Mouse (Mus musculus): ENCODE measurements around the gene Fgf11. TPM values are rescaled to one million over a fixed set of nuclear protein-coding genes. Genes with fewer than 3 reads are reported as not detected.

Fgf11 gene
- total and polyA plus RNA-seq, 2 experiments from 2014 or later: 1.0 to 5.7 TPM

DNA sequence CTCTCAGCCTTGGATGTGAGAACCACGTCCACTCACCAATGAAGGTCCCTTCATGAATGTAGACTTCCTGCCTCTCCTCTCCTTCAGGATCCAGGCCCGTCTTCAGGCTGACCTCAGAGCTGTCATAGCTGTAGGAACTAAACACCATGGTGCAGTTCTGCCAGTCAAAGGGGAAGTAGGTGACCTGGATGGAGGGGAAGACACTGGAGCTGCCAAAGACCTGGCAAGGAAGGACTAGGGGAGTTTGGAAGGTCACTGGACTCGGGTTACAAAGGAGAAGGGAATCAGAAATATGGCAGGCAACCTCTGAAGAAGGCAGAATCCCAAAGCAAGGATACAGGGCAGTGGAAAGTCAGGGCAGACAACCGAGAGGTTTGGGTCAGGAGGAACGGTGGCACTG, 8.2 kb downstream of the Fgf11 start:
- WGBS: 65% methylated on average over 5 of the region's 5 CpGs
- Histone ChIP-seq H3K9ac (replicated peaks; ENCODE audit: low read depth, low read length) (no peak overlapping the region), H3K27ac (ENCODE audit: low read depth) (no peak overlapping the region), H3K4me2 (ENCODE audit: low read depth, low read length) (no peak overlapping the region), H3K4me1 (ENCODE audit: control insufficient read depth, insufficient read depth) (no peaks in the 10 kb centered on the region; the same call in 1 of the 2 replicates), H3K4me3 (ENCODE audit: low read depth, low read length) (no peak overlapping the region), H3K27me3 (ENCODE audit: control insufficient read depth, insufficient read depth, low read length) (0 out of 2 replicates have a peak, but pooled peaks cover 5% of the 10 kb centered on the region), H3K9me3 (replicated peaks; ENCODE audit: control insufficient read depth, low read length) (no peaks in the 10 kb centered on the region), H3K36me3 (replicated peaks; ENCODE audit: control insufficient read depth, insufficient read depth, low read length) (no peaks in the 10 kb centered on the region)
- ATAC-seq (ENCODE audit: insufficient read depth, low read depth): no peak
- TF ChIP-seq CTCF (IDR thresholded peaks at IDR 0.05; ENCODE audit: low read depth): no peak
- TF ChIP-seq EP300 (IDR thresholded peaks at IDR 0.05; ENCODE audit: low read depth): no peak
- DNase-seq (ENCODE audit: low spot score): no peak

GRCm38 (mm10) chr11:69791420-69791819, 10.2 kb downstream of the Fgf11 start:
- DNase-seq (ENCODE audit: low spot score) (no peak), ATAC-seq (ENCODE audit: insufficient read depth, low read depth) (no peak)
- 57% methylated on average over 5 of the region's 5 CpGs for whole genome bisulfite sequencing
- H3K4me2 ChIP-seq (ENCODE audit: low read depth, low read length): no peak overlapping the region
- H3K27me3 ChIP-seq (ENCODE audit: control insufficient read depth, insufficient read depth, low read length): no peaks in the 10 kb centered on the region
- no peaks in the 10 kb centered on the region for H3K9me3 ChIP-seq (replicated peaks; ENCODE audit: control insufficient read depth, low read length)
- no peak overlapping the region for H3K4me3 ChIP-seq (ENCODE audit: low read depth, low read length)
- H3K36me3 ChIP-seq (replicated peaks; ENCODE audit: control insufficient read depth, insufficient read depth, low read length): no peaks in the 10 kb centered on the region
- no peak overlapping the region for H3K27ac ChIP-seq (ENCODE audit: low read depth)
- H3K4me1 ChIP-seq (ENCODE audit: control insufficient read depth, insufficient read depth): no peaks in the 10 kb centered on the region; the same call in 1 of the 2 replicates
- no peak for TF ChIP-seq EP300 (IDR thresholded peaks at IDR 0.05; ENCODE audit: low read depth)
- TF ChIP-seq CTCF (IDR thresholded peaks at IDR 0.05; ENCODE audit: low read depth): no peak
- no peak overlapping the region for H3K9ac ChIP-seq (replicated peaks; ENCODE audit: low read depth, low read length)

GRCm38 (mm10) chr11:69789431-69789830, 12.2 kb downstream of the Fgf11 start:
- H3K27me3 ChIP-seq (ENCODE audit: control insufficient read depth, insufficient read depth, low read length): no peaks in the 10 kb centered on the region
- no peak overlapping the region for H3K4me2 ChIP-seq (ENCODE audit: low read depth, low read length)
- 48% methylated on average over 5 of the region's 5 CpGs for WGBS
- TF ChIP-seq EP300 (IDR thresholded peaks at IDR 0.05; ENCODE audit: low read depth): no peak
- H3K4me1 ChIP-seq (ENCODE audit: control insufficient read depth, insufficient read depth): peaks cover 6% of the 10 kb centered on the region; the same call in 1 of the 2 replicates
- no peaks in the 10 kb centered on the region for H3K36me3 ChIP-seq (replicated peaks; ENCODE audit: control insufficient read depth, insufficient read depth, low read length)
- no peak for DNase-seq (ENCODE audit: low spot score)
- no peaks in the 10 kb centered on the region for H3K9me3 ChIP-seq (replicated peaks; ENCODE audit: control insufficient read depth, low read length)
- H3K9ac ChIP-seq (replicated peaks; ENCODE audit: low read depth, low read length): no peak overlapping the region
- no peak overlapping the region for H3K27ac ChIP-seq (ENCODE audit: low read depth)
- H3K4me3 ChIP-seq (ENCODE audit: low read depth, low read length): no peak overlapping the region
- 0 out of 2 replicates have a peak, but pooled peaks have one; percentile 25 for ATAC-seq (ENCODE audit: insufficient read depth, low read depth)

DNA sequence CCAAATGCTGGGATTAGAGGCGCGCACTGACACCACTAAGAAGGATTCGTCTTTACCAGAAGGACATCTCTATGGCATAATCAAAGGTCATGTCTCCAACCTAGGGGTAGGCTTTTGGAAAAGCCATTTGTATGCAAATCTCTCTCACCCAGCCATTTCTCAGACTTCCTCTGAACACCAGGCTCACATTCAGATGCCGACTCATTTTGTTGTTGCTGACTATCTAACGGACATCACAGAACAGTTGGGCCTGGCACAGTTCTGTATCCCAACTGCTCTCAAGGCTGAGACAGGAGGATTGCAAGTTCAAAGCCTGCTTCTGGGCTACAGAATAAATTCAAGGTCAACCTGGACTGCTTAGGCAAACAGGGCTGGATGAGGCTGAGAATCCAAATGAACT, 14.4 kb downstream of the Fgf11 start:
- Histone ChIP-seq H3K4me2 (ENCODE audit: low read depth, low read length) (no peak overlapping the region), H3K4me1 (ENCODE audit: control insufficient read depth, insufficient read depth) (peaks cover 6% of the 10 kb centered on the region; the same call in 1 of the 2 replicates), H3K4me3 (ENCODE audit: low read depth, low read length) (no peak overlapping the region), H3K9ac (replicated peaks; ENCODE audit: low read depth, low read length) (no peak overlapping the region), H3K27me3 (ENCODE audit: control insufficient read depth, insufficient read depth, low read length) (no peaks in the 10 kb centered on the region), H3K36me3 (replicated peaks; ENCODE audit: control insufficient read depth, insufficient read depth, low read length) (no peaks in the 10 kb centered on the region), H3K9me3 (replicated peaks; ENCODE audit: control insufficient read depth, low read length) (no peaks in the 10 kb centered on the region), H3K27ac (ENCODE audit: low read depth) (no peak overlapping the region)
- no peak for DNase-seq (ENCODE audit: low spot score)
- ATAC-seq (ENCODE audit: insufficient read depth, low read depth): no peak
- TF ChIP-seq EP300 (IDR thresholded peaks at IDR 0.05; ENCODE audit: low read depth): no peak
- no peak for TF ChIP-seq CTCF (IDR thresholded peaks at IDR 0.05; ENCODE audit: low read depth)
- WGBS: 86% methylated on average over 5 of the region's 5 CpGs

GRCm38 (mm10) chr11:69784793-69785272, 16.8 kb downstream of the Fgf11 start:
- TF ChIP-seq EP300 (IDR thresholded peaks at IDR 0.05; ENCODE audit: low read depth) (peak; percentile 27; the same call in 1 of the 2 replicates), CTCF (IDR thresholded peaks at IDR 0.05; ENCODE audit: low read depth) (no peak)
- Histone ChIP-seq H3K9ac (replicated peaks; ENCODE audit: low read depth, low read length) (no peak overlapping the region), H3K4me1 (ENCODE audit: control insufficient read depth, insufficient read depth) (peaks cover 6% of the 10 kb centered on the region; the same call in 1 of the 2 replicates), H3K4me2 (ENCODE audit: low read depth, low read length) (peak overlapping the region; percentile 53), H3K27me3 (ENCODE audit: control insufficient read depth, insufficient read depth, low read length) (no peaks in the 10 kb centered on the region), H3K4me3 (ENCODE audit: low read depth, low read length) (peak overlapping the region; percentile 25), H3K9me3 (replicated peaks; ENCODE audit: control insufficient read depth, low read length) (no peaks in the 10 kb centered on the region), H3K27ac (ENCODE audit: low read depth) (0 out of 2 replicates have a peak overlapping the region, but pooled peaks have one; percentile 39), H3K36me3 (replicated peaks; ENCODE audit: control insufficient read depth, insufficient read depth, low read length) (no peaks in the 10 kb centered on the region)
- 18% methylated on average over 15 of the region's 15 CpGs for WGBS
- DNase-seq (ENCODE audit: low spot score) (peak; percentile 47), ATAC-seq (ENCODE audit: insufficient read depth, low read depth) (peak; percentile 73)

DNA sequence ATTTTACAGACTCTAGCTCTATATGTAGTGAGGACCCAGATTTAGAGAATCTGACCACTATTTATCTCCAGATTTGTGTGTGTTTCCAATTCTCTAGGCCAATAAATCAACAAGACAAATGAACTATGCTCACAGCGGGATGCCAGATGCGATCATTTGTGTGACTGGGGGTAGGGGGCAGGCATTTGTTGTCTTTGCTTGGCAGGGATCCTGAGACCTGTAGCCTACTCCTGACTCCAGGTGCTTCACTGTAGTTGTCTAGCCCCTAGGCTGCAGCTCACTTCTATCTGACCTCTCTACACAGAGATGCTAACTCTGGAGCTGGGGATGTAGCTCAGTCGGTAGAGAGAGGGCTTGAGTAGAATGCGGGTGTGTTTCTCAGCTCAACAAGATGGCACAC, 19.8 kb downstream of the Fgf11 start:
- Histone ChIP-seq H3K9me3 (replicated peaks; ENCODE audit: control insufficient read depth, low read length) (no peaks in the 10 kb centered on the region), H3K4me3 (ENCODE audit: low read depth, low read length) (no peak overlapping the region), H3K36me3 (replicated peaks; ENCODE audit: control insufficient read depth, insufficient read depth, low read length) (peaks cover 4% of the 10 kb centered on the region), H3K27me3 (ENCODE audit: control insufficient read depth, insufficient read depth, low read length) (no peaks in the 10 kb centered on the region), H3K4me2 (ENCODE audit: low read depth, low read length) (no peak overlapping the region), H3K4me1 (ENCODE audit: control insufficient read depth, insufficient read depth) (0 out of 2 replicates have a peak, but pooled peaks cover 6% of the 10 kb centered on the region), H3K9ac (replicated peaks; ENCODE audit: low read depth, low read length) (no peak overlapping the region), H3K27ac (ENCODE audit: low read depth) (no peak overlapping the region)
- WGBS: 38% methylated on average over 4 of the region's 4 CpGs
- DNase-seq (ENCODE audit: low spot score) (no peak), ATAC-seq (ENCODE audit: insufficient read depth, low read depth) (no peak)
- TF ChIP-seq EP300 (IDR thresholded peaks at IDR 0.05; ENCODE audit: low read depth) (no peak), CTCF (IDR thresholded peaks at IDR 0.05; ENCODE audit: low read depth) (no peak)
